Mouse (Mus musculus) right cerebral cortex, postnatal 36 days (tissue): Measurements from ENCODE around the gene Hoxc12.
A peak's percentile ranks its signal among the peaks of the same experiment; 100 is the strongest.

Source experiments
- DNase-seq, 2 experiments: peaks; one replicate each; pipeline ENCODE4 v3.0.0; 2022; ENCODE audit warnings: low spot score in 2 of 2, mixed read lengths in 1 of 2

The Hoxc12 gene

GRCm38 (mm10) chr15:102980912-102981311 lies 44.4 kb downstream of the Hoxc12 start:
- no peak for DNase-seq

- no peak for DNase-seq
Measured at GRCm38 (mm10) chr15:102981379-102982288, 45.1 kb downstream of the Hoxc12 start.

- DNase-seq = no peak
Measured at GRCm38 (mm10) chr15:102983716-102984115, 47.2 kb downstream of the Hoxc12 start.

- DNase-seq = no peak
Measured at GRCm38 (mm10) chr15:102984521-102984920, 48.0 kb downstream of the Hoxc12 start.

- no peak for DNase-seq
Measured at GRCm38 (mm10) chr15:102984925-102985324, 48.4 kb downstream of the Hoxc12 start.

GRCm38 (mm10) chr15:102987124-102987833 lies 50.7 kb downstream of the Hoxc12 start:
- DNase-seq = peak; percentile 65

- DNase-seq = no peak
Measured at GRCm38 (mm10) chr15:102988078-102988477, 51.5 kb downstream of the Hoxc12 start.
